Mouse (Mus musculus): ENCODE results near the gene Akna. TPM values are rescaled to one million over a fixed set of nuclear protein-coding genes. Genes with fewer than 3 reads are reported as not detected.

Akna gene
- polyA plus RNA-seq, 1 experiment from 2014 or later: 11.2 TPM

- peaks cover 80% of the 10 kb centered on the region for H3K4me1 ChIP-seq (replicated peaks; ENCODE audit: control insufficient read depth, insufficient read depth, low read length)
- 80% methylated on average over 7 of the region's 7 CpGs for WGBS
- H3K4me3 ChIP-seq (replicated peaks; ENCODE audit: low read length): no peak overlapping the region
- no peaks in the 10 kb centered on the region for H3K27me3 ChIP-seq (replicated peaks; ENCODE audit: control insufficient read depth, insufficient read depth, low read length)
- H3K9ac ChIP-seq (replicated peaks; ENCODE audit: low read depth, low read length): no peak overlapping the region
- H3K4me2 ChIP-seq (ENCODE audit: low read length): no peak overlapping the region; the same call in 1 of the 2 replicates
- H3K36me3 ChIP-seq (ENCODE audit: control insufficient read depth, insufficient read depth): no peaks in the 10 kb centered on the region
- H3K9me3 ChIP-seq (ENCODE audit: control insufficient read depth, low read length): no peaks in the 10 kb centered on the region
- ATAC-seq: no peak
- H3K27ac ChIP-seq (ENCODE audit: low read length): peak overlapping the region; percentile 88
These were observed 1.1 kb upstream of the Akna start for GRCm38 (mm10) chr4:63404205-63404604.

GRCm38 (mm10) chr4:63402558-63402957, 596 bp downstream of the Akna start:
- H3K4me1 ChIP-seq (replicated peaks; ENCODE audit: control insufficient read depth, insufficient read depth, low read length): peaks cover 66% of the 10 kb centered on the region
- WGBS: 62% methylated on average over 6 of the region's 6 CpGs
- H3K36me3 ChIP-seq (ENCODE audit: control insufficient read depth, insufficient read depth): no peaks in the 10 kb centered on the region
- peak overlapping the region; percentile 50 for H3K9ac ChIP-seq (replicated peaks; ENCODE audit: low read depth, low read length)
- peak overlapping the region; percentile 88 for H3K27ac ChIP-seq (ENCODE audit: low read length)
- H3K27me3 ChIP-seq (replicated peaks; ENCODE audit: control insufficient read depth, insufficient read depth, low read length): no peaks in the 10 kb centered on the region
- peak overlapping the region; percentile 46 for H3K4me2 ChIP-seq (ENCODE audit: low read length)
- H3K4me3 ChIP-seq (replicated peaks; ENCODE audit: low read length): peak overlapping the region; percentile 26
- H3K9me3 ChIP-seq (ENCODE audit: control insufficient read depth, low read length): no peaks in the 10 kb centered on the region
- no peak for ATAC-seq

- H3K9ac ChIP-seq (replicated peaks; ENCODE audit: low read depth, low read length): no peak overlapping the region
- 93% methylated on average over 10 of the region's 10 CpGs for WGBS
These were observed 1.1 kb downstream of the Akna start for GRCm38 (mm10) chr4:63402056-63402455.

GRCm38 (mm10) chr4:63401620-63402019, 1.5 kb downstream of the Akna start:
- H3K36me3 ChIP-seq (ENCODE audit: control insufficient read depth, insufficient read depth): no peaks in the 10 kb centered on the region
- WGBS: 71% methylated on average over 6 of the region's 6 CpGs
- no peak overlapping the region for H3K9ac ChIP-seq (replicated peaks; ENCODE audit: low read depth, low read length)
- H3K27ac ChIP-seq (ENCODE audit: low read length): no peak overlapping the region
- no peak overlapping the region for H3K4me3 ChIP-seq (replicated peaks; ENCODE audit: low read length)
- ATAC-seq: no peak
- H3K27me3 ChIP-seq (replicated peaks; ENCODE audit: control insufficient read depth, insufficient read depth, low read length): no peaks in the 10 kb centered on the region
- H3K4me2 ChIP-seq (ENCODE audit: low read length): no peak overlapping the region
- peaks cover 58% of the 10 kb centered on the region for H3K4me1 ChIP-seq (replicated peaks; ENCODE audit: control insufficient read depth, insufficient read depth, low read length)
- no peaks in the 10 kb centered on the region for H3K9me3 ChIP-seq (ENCODE audit: control insufficient read depth, low read length)

More at GRCm38 (mm10) chr4:63402056-63402455, 1.1 kb downstream of the Akna start:
- Histone ChIP-seq H3K27ac (ENCODE audit: low read length) (peak overlapping the region; percentile 88), H3K4me1 (replicated peaks; ENCODE audit: control insufficient read depth, insufficient read depth, low read length) (peaks cover 62% of the 10 kb centered on the region), H3K4me3 (replicated peaks; ENCODE audit: low read length) (no peak overlapping the region), H3K27me3 (replicated peaks; ENCODE audit: control insufficient read depth, insufficient read depth, low read length) (no peaks in the 10 kb centered on the region), H3K36me3 (ENCODE audit: control insufficient read depth, insufficient read depth) (no peaks in the 10 kb centered on the region), H3K4me2 (ENCODE audit: low read length) (no peak overlapping the region), H3K9me3 (ENCODE audit: control insufficient read depth, low read length) (no peaks in the 10 kb centered on the region)
- no peak for ATAC-seq

GRCm38 (mm10) chr4:63400541-63401306, 2.4 kb downstream of the Akna start:
- Histone ChIP-seq H3K9ac (replicated peaks; ENCODE audit: low read depth, low read length) (no peak overlapping the region), H3K9me3 (ENCODE audit: control insufficient read depth, low read length) (no peaks in the 10 kb centered on the region), H3K36me3 (ENCODE audit: control insufficient read depth, insufficient read depth) (no peaks in the 10 kb centered on the region), H3K27ac (ENCODE audit: low read length) (no peak overlapping the region), H3K4me1 (replicated peaks; ENCODE audit: control insufficient read depth, insufficient read depth, low read length) (peaks cover 51% of the 10 kb centered on the region), H3K4me2 (ENCODE audit: low read length) (no peak overlapping the region), H3K27me3 (replicated peaks; ENCODE audit: control insufficient read depth, insufficient read depth, low read length) (no peaks in the 10 kb centered on the region), H3K4me3 (replicated peaks; ENCODE audit: low read length) (no peak overlapping the region)
- ATAC-seq: no peak
- 92% methylated on average over 18 of the region's 18 CpGs for WGBS

- no peaks in the 10 kb centered on the region for H3K9me3 ChIP-seq (ENCODE audit: control insufficient read depth, low read length)
- H3K36me3 ChIP-seq (ENCODE audit: control insufficient read depth, insufficient read depth): peaks cover 7% of the 10 kb centered on the region; the same call in 1 of the 2 replicates
- 70% methylated on average over 8 of the region's 8 CpGs for WGBS
- no peak overlapping the region for H3K9ac ChIP-seq (replicated peaks; ENCODE audit: low read depth, low read length)
- H3K4me3 ChIP-seq (replicated peaks; ENCODE audit: low read length): no peak overlapping the region
- H3K27me3 ChIP-seq (replicated peaks; ENCODE audit: control insufficient read depth, insufficient read depth, low read length): no peaks in the 10 kb centered on the region
- H3K4me1 ChIP-seq (replicated peaks; ENCODE audit: control insufficient read depth, insufficient read depth, low read length): peaks cover 42% of the 10 kb centered on the region
- ATAC-seq: no peak
- H3K4me2 ChIP-seq (ENCODE audit: low read length): no peak overlapping the region; the same call in 1 of the 2 replicates
- no peak overlapping the region for H3K27ac ChIP-seq (ENCODE audit: low read length)
These were observed 3.4 kb downstream of the Akna start for GRCm38 (mm10) chr4:63399691-63400270.

- peaks cover 34% of the 10 kb centered on the region for H3K4me1 ChIP-seq (replicated peaks; ENCODE audit: control insufficient read depth, insufficient read depth, low read length)
- H3K9ac ChIP-seq (replicated peaks; ENCODE audit: low read depth, low read length): no peak overlapping the region
- no peak for ATAC-seq
- H3K4me2 ChIP-seq (ENCODE audit: low read length): no peak overlapping the region
- peaks cover 9% of the 10 kb centered on the region; the same call in 1 of the 2 replicates for H3K36me3 ChIP-seq (ENCODE audit: control insufficient read depth, insufficient read depth)
- no peak overlapping the region for H3K4me3 ChIP-seq (replicated peaks; ENCODE audit: low read length)
- H3K9me3 ChIP-seq (ENCODE audit: control insufficient read depth, low read length): no peaks in the 10 kb centered on the region
- no peak overlapping the region for H3K27ac ChIP-seq (ENCODE audit: low read length)
- no peaks in the 10 kb centered on the region for H3K27me3 ChIP-seq (replicated peaks; ENCODE audit: control insufficient read depth, insufficient read depth, low read length)
- 61% methylated on average over 11 of the region's 11 CpGs for WGBS
These were observed 4.1 kb downstream of the Akna start for GRCm38 (mm10) chr4:63398854-63399609.

- Histone ChIP-seq H3K9me3 (ENCODE audit: control insufficient read depth, low read length) (no peaks in the 10 kb centered on the region), H3K27ac (ENCODE audit: low read length) (no peak overlapping the region), H3K36me3 (ENCODE audit: control insufficient read depth, insufficient read depth) (peaks cover 9% of the 10 kb centered on the region; the same call in 1 of the 2 replicates), H3K27me3 (replicated peaks; ENCODE audit: control insufficient read depth, insufficient read depth, low read length) (no peaks in the 10 kb centered on the region), H3K4me3 (replicated peaks; ENCODE audit: low read length) (no peak overlapping the region), H3K4me2 (ENCODE audit: low read length) (no peak overlapping the region), H3K9ac (replicated peaks; ENCODE audit: low read depth, low read length) (no peak overlapping the region), H3K4me1 (replicated peaks; ENCODE audit: control insufficient read depth, insufficient read depth, low read length) (peaks cover 24% of the 10 kb centered on the region)
- WGBS: 88% methylated on average over 10 of the region's 10 CpGs
- no peak for ATAC-seq
These were observed 5.1 kb downstream of the Akna start for GRCm38 (mm10) chr4:63397981-63398537.

GRCm38 (mm10) chr4:63391322-63391721, 11.8 kb downstream of the Akna start:
- no peak for ATAC-seq
- Histone ChIP-seq H3K36me3 (ENCODE audit: control insufficient read depth, insufficient read depth) (peaks cover 9% of the 10 kb centered on the region; the same call in 1 of the 2 replicates), H3K4me3 (replicated peaks; ENCODE audit: low read length) (no peak overlapping the region), H3K9me3 (ENCODE audit: control insufficient read depth, low read length) (no peaks in the 10 kb centered on the region), H3K4me2 (ENCODE audit: low read length) (no peak overlapping the region), H3K4me1 (replicated peaks; ENCODE audit: control insufficient read depth, insufficient read depth, low read length) (peaks cover 31% of the 10 kb centered on the region), H3K27ac (ENCODE audit: low read length) (no peak overlapping the region), H3K9ac (replicated peaks; ENCODE audit: low read depth, low read length) (no peak overlapping the region), H3K27me3 (replicated peaks; ENCODE audit: control insufficient read depth, insufficient read depth, low read length) (no peaks in the 10 kb centered on the region)
- WGBS: 84% methylated on average over 6 of the region's 6 CpGs
